Mouse (Mus musculus) thymus, postnatal 0 days (tissue): Measurements from ENCODE around the gene Runx1. TPM values are rescaled to one million over a fixed set of nuclear protein-coding genes. Genes with fewer than 3 reads are reported as not detected.
A peak's percentile ranks its signal among the peaks of the same experiment; 100 is the strongest.

Source experiments
- DNase-seq: peaks from one replicate; pipeline ENCODE4 v3.0.0-alpha.2; 2015; ENCODE audit warnings: low spot score
- polyA plus RNA-seq: library from polyadenylated mRNA; unstranded; fragments of >200 nt; fragmentation: Nextera tagmentation; extraction: Ambion mirVana; gene quantifications from 2 replicates; pipeline ENCODE4 v1.2.1, GENCODE M21; 2015

The Runx1 gene
- polyA plus RNA-seq, 1 experiment from 2014 or later, result 45.5 TPM

GRCm38 (mm10) chr16:92621859-92622258 lies 204.1 kb downstream of the Runx1 start:
- DNase-seq, result no peak

DNA sequence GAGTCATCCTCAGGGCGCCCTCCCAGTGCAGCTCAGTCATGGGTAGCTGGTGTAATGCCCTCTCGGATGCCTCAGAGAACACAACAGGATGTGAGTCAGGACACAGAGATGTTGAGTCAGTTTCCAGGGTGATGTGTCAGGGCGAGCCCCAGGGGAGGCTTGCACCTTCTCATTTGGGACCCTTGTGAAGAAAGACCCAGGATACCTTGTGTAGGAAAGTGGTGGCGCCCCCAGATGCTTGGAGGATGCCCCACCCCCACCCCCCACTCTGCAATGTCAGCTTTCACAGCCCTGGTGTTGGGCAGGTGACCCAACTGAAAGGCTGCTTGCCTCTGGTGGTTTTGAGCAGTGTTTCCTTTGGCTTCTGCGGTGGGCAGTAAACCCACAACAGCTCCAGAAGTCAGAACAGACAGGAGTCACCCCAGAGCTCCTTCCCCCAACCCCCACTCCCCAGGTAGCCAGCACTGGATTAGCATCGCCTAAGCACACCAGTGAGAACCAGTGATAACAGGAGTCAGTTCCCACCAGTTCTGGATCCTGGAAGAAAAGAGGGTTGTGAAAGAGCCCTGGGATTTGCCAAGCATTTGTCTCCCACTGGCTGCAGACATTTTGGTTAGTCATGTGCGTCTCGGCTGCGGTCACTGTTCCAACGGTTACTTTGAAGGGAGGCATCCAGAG lies 205.0 kb downstream of the Runx1 start:
- DNase-seq, result peak; percentile 29

DNA sequence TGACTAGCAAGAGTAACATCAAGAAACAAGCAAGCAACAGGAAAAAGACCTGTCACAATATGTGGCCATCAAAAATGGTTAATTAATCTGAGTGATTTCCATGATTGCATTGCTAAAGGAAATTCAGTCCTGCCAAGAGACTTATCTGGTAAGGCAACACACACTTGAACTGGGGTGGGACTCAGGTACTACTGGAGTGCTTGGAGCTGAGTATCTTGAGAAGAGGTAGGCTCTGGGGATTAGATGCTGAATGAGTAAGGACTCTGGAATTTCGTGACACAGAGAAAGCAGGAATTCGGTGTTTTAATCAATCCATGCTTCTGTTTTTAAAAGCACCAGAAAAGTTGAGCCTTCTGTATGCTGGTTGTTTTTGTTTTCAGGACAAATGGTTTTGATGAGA lies 209.1 kb downstream of the Runx1 start:
- DNase-seq, result no peak

DNA sequence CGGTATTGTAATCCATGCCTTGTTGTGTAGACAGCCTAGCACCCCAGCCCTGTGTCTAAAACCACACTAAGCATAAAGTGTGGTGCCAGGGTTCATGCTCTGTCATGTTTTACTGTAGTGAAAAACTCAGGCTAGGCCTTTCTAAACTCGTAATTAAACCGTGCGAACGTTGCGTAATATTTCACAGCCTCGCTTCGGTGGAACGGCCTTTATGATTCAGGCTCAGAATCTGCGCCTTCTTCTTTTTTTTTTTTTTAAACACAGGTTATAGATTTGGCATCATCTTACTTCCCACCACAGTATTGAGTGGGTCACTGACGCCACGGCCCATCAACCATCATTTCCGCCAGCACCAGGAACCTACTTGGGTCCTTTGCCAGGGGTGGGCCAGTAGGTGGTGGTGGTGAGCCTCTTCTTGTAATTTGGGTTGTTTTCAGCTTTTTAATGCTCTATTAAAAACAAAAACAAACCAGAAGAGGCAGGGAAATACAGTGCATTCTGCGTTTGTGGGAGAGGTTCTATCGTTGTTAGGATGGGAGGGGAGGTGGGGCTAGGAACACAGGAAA lies 210.6 kb downstream of the Runx1 start:
- DNase-seq, result peak; percentile 12

DNA sequence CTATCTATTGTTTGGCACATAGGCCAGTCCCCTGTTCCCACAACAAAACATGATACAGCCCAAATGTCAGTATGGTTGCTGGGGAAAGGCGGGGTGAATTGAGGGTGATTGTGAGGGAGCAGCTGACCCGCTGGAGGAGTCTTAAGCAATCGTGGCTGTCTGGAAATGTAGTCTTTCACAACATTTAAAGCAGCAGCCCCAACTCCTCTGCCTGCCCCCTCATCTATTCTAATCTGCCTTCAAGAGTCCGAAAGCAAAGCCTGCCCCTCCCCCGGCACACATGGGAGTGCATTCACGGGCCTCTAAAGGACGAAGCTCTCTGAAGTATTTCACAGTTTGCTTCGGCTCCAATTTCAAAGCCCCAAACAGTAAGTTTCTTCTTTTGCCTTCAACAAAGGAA lies 213.4 kb downstream of the Runx1 start:
- no peak for DNase-seq

DNA sequence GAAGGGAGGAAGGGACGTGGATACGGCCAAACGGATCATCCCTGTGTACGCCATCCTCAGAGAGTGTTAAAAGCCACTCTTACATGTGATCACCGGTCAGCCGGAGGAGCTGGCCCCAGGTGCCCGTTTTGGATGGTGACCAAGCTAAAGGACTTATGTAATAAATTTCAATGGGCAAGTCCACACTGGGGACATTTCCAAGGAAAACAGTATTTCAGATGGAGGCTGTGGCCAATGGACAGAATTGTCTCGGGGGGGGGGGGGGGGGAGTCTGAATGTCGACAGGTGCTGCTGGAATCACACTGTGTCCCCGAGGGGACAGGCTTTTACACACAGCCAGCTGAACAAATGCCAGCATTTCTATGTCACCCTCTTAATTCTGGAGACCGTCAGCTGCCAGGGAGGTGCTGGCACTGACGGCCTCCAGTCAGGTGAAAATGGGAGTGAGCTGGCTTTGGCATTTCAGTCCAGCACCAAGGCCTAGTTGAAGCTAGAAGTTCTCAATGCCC lies 214.3 kb downstream of the Runx1 start:
- DNase-seq, result no peak

DNA sequence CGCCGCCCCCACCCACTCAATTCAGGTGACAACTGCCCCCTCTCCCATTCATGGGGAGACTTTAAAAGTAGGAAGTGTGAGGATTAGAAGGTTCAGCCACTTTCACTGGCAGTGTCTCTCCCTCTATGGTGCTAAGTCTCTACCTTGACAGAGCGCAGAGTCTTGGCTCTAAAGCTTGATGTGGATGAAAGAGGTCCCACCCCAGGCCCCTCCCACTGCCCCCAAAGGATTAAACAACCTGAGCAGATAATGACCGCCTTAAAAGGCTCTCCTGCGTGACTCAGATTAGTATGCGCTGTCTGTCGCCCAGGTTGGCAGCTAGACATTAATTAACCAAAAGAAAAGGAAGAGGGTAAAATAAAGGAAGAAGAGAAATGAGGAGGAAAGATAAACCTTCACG lies 215.5 kb downstream of the Runx1 start:
- no peak for DNase-seq

DNA sequence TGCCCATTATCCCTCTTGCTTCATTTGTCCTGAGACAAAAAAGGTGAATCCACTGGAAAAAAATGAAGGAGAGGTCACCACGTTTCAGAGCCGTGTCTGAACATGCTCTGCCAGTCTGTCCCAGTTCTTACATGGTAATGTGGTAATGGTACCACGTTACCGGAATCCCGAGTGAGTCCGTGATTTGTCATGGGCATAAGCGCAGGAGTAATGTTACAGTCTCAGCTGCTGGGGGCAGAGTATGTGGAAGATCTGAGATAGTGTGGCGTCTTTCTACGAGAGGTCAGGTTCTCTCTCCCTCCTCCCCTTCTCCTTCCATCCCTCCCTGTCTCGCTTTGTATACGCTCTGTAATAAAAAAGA lies 216.3 kb downstream of the Runx1 start:
- DNase-seq, result no peak

DNA sequence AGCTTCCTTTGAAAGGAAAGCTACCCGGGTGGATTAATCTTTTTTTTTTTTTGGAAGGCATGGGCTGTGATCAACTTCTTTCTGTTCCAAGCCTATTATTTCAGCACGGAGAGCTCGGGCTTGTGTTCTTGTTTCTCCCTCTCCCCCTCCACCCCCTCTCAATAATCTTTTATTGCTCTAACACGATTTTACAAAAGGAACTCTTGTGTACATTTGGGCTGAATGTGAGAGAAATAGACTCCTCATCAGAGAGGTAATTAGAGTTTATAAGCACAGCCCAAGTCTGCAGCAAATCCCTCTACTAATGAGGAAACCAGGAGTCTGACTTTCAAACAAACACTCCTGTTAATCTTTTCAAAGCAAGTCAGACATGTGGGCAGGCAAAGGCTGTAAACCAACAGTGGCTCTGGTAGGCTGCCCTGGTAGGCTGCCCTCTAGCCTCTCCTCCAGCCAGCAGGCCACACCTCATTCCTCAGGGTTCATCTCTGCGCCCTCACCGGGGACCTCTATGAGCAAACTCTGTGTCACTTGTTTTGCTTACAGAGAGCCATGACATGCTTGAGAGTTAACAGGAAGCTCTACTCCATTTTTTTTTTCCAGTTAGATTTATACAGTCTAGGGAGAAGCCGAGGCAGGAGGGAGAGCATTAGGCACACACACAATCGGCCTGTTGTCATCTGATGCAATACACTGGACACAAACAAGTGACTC lies 216.8 kb downstream of the Runx1 start:
- DNase-seq, result no peak

DNA sequence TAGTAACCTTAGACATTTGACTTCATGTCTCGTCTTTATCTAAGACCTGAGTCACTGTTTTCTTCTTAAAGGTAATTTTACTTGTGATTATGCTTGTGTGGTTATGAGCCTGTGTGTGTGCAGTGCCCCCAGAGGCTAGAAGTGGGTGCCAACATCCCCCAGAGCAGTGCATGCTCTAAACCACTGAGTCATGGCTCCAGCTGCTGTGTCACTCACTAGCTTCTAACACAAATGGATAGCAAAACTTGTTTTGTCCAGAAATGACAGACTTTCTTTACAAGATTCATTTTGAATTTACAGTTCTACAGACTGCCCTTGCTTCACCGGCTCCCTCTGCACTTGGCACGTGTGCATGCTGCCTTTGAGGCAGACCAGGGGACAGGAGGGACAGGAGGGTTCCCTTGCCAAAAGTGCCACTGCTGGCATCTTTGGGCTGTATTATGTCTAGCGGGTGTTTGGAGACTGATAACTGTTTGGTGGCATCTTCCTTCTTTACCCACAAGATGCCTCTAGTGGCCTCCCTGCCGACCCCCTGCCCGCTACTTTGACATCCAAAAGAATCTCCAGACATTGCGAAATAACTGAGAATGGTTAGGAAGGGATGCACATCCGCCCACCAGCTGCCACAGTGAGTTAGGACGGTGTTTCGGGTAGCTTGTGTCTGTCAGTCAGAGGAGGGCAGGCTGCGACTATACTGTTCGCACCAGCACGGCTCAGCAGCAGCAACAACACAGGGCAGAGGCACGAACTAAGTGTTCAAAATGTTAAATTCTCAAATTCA lies 217.6 kb downstream of the Runx1 start:
- DNase-seq, result peak; percentile 28

DNA sequence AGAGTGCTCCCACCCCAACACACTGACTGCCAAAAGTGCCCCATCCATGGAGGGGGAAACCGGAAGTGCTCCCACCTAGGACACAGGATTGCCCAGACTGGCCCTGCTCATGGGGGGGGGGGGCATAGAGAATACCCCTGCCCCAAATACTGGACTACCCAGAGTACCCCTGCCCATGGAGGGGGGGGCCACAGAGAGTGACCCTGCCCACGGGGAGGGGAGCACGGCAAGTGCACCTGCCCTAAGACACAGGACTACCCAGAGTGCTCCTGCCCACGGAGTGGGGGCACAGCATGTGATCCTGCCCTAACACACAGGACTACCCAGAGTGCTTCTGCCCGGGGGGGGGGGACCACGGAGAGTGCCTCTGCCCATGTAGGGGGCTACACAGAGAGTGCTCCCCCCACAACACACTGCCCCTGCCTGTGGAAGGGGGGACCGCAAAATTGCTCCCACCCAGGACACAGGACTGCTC lies 219.4 kb downstream of the Runx1 start:
- DNase-seq, result no peak

DNA sequence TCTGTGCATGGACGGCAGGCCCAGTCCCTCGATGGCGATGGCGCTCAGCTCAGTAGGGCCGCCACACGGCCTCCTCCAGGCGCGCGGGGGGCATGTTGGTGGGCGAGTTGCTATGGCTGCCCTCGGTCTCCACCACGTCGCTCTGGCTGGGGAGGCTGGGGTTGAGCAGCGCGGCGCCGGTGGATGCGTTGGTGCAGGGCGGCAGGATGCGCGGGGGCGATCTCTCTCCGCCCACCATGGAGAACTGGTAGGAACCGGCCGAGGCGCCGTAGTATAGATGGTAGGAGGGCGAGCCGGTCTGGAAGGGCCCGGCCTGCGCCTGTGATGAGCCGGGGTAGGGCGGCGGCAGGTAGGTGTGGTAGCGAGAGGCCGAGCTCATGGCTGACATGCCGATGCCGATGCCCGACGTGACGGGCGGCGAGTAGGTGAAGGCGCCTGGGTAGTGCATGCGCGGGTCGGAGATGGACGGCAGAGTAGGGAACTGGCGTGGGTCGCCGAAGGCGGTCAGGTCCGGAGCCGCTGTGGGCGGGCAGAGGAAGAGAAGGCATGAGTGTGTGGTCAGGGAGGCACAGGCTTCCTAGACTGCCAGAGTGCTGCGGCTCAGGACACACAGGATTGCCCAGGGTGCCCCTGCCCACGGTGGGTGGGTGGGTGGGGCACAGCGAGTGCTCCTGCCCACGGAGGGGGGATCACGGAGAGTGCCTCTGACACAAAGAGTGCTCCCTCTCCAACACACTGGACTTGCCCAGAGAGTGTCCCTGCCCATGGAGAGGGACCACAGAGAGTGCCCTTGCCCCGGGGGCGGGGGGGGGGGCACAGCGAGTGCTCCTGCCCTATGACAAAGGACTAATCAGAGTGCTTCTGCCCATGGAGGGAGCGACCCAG lies 220.1 kb downstream of the Runx1 start:
- no peak for DNase-seq

- DNase-seq, result no peak
These were observed 223.4 kb downstream of the Runx1 start for GRCm38 (mm10) chr16:92602504-92602903.

DNA sequence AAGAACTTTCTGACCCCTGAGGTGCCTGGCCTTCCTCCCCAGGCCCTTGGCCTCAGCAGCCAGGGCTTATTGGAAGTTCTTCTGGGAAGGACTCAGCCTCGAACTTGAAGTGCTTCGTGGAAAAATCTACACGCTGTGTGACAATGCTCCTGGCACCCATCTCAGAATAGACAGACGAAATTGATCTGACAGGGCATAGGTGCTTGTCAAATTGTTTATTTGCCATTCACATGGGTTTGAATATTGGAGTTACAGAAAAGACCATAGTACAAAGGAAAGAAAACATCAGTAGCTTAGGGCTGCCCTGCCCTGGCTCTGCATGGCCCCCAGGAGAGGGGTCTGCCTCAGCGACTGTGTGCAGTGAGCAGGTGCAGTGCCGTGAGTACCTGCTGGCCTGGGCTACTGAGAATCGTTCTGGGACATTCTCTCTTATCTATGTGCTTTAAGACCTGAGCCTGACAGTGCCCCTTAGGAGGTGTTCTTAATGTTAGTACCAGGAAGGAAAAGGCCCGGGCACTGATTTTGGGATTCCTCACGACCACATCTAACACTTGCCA lies 224.6 kb downstream of the Runx1 start:
- no peak for DNase-seq

DNA sequence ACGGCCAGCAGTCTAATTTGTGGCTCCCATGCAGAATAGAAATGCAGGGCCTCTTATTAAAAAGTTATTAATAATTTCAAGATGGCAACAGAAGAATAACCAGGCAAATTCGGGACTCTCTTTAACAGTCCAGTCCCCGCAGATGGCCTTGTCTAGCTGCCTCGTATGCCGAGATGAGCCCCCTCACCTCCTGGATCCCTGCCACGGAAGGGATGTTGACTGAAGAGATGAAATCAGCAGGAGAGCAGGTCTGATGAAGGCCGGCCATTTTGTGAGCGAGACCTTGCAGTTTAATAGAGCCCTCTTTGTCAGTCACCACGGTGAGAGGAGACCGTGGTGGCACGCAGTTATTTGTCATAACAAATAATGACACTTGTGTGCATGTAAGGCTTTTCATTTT lies 226.5 kb downstream of the Runx1 start:
- DNase-seq, result no peak

DNA sequence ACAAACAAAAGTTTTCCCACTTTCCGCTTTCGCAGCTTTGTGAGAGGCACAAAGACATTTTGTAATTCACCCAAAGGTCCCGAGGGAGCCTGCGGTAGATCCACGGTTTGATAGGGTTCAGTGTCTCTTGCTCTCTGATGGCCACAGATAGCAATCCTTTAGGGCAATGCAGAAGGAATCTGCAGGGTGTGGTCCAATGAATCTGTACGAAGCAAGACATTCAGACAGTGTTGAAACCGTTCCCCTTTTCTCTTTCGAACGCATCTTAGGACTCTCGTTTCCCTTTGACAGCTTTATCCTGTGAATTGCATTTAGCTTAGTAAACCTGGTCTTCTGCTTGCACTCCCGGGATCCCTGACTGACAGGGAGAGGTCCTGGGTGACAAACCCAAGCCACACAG lies 228.3 kb downstream of the Runx1 start:
- DNase-seq, result no peak

- DNase-seq, result no peak
These were observed 233.7 kb downstream of the Runx1 start for GRCm38 (mm10) chr16:92592207-92592606.

GRCm38 (mm10) chr16:92591783-92592182 lies 234.2 kb downstream of the Runx1 start:
- DNase-seq, result no peak

DNA sequence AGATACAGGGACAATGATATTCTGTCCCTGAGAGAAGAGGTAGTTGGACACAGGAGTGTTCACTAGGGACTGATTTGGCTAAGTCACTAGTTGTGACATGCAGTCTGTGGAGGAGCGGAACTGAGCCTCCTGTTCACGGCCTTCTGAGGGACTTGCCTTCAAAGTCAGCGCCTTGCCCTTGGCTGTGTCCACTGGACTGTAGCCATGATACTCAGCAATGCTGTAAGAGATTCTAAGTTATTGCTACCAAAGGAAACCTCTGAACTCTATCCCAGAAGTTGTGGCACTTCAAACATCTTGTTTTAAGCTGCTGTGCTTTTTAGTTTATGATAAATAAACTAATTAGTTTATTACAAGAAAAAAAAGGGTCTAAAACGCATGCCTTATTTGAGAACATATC lies 238.1 kb downstream of the Runx1 start:
- DNase-seq, result no peak

DNA sequence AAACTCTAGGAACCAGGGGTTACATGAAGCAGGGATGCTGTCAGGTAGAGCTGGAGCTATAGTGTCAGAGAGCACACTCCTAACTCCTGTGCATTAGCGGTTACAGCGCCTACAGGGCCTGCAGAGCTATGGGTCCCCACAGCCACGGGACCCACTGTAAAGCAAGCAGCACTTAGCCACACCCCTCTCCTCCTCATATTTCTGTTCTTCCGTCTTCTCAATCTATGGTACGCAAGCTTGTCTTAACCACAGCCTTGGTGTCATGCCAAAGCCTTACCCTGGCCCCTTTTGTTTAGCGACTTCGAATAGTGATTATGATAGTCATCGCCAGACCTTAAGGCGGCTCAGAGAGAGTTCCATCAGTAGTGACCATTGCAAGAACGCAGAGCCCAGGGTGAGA lies 244.2 kb downstream of the Runx1 start:
- DNase-seq, result no peak
